Mouse (Mus musculus) hindbrain, embryonic 16.5 days (tissue): Measurements from ENCODE around the gene Rras. TPM values are rescaled to one million over a fixed set of nuclear protein-coding genes. Genes with fewer than 3 reads are reported as not detected.

Experiments used
- ATAC-seq: fragments of 200-750 bp; cut with Nextera tagmentation; 2 replicates; pipeline ENCODE4 v1.8.0; 2017; ENCODE audit warnings: moderate TSS enrichment, moderate library complexity
- H3K27ac ChIP-seq: fragments of 300-500 bp; sonication (generic); 2 replicates; pipeline ENCODE4 v1.5.1; 2014; ENCODE audit warnings: low read depth, mild to moderate bottlenecking, control low read depth, low read length, moderate library complexity
- H3K27me3 ChIP-seq: fragments of 300-500 bp; sonication (generic); replicated peaks from 2 replicates; pipeline ENCODE4 v1.6.1; 2014; ENCODE audit warnings: low read length; ENCODE audit not compliant: control insufficient read depth, insufficient read depth
- H3K36me3 ChIP-seq: fragments of 300-500 bp; sonication (generic); 2 replicates; pipeline ENCODE4 v1.6.1; 2014; ENCODE audit warnings: mild to moderate bottlenecking, low read length, moderate library complexity, mixed read lengths; ENCODE audit not compliant: control insufficient read depth, insufficient read depth
- H3K4me1 ChIP-seq: fragments of 300-500 bp; sonication (generic); 2 replicates; pipeline ENCODE4 v1.6.1; 2014; ENCODE audit warnings: low read depth, low read length; ENCODE audit not compliant: control insufficient read depth, insufficient read depth
- H3K4me2 ChIP-seq: fragments of 300-500 bp; sonication (generic); 2 replicates; pipeline ENCODE4 v1.6.1; 2014; ENCODE audit warnings: mild to moderate bottlenecking, low read length, control low read depth, moderate library complexity
- H3K4me3 ChIP-seq: fragments of 300-500 bp; sonication (generic); 2 replicates; pipeline ENCODE4 v1.5.1; 2014; ENCODE audit warnings: mild to moderate bottlenecking, low read length, control low read depth, moderate library complexity
- H3K9ac ChIP-seq: fragments of 300-500 bp; sonication (generic); 2 replicates; pipeline ENCODE4 v1.6.1; 2014; ENCODE audit warnings: low read depth, mild to moderate bottlenecking, control low read depth, low read length, moderate library complexity
- H3K9me3 ChIP-seq: fragments of 300-500 bp; sonication (generic); 2 replicates; pipeline ENCODE4 v1.6.1; 2014; ENCODE audit warnings: mild to moderate bottlenecking, low read length, moderate library complexity; ENCODE audit not compliant: control insufficient read depth
- WGBS: fragments of 180-500 bp; shearing (Covaris S2); extraction: QIAGEN DNeasy Blood & Tissue Kit; methylation state at CpG from one replicate; pipeline ENCODE4 v1.1.7; 2014; 5-methylcytosine and 5-hydroxymethylcytosine counted together
- polyA plus RNA-seq: library from polyadenylated mRNA; unstranded; fragments of >200 nt; fragmentation: Nextera tagmentation; extraction: Ambion mirVana; gene quantifications from 2 replicates; pipeline ENCODE4 v1.2.1, GENCODE M21; 2015

Rras gene
- polyA plus RNA-seq, result 13.1 and 16.7 TPM in 2 replicates

GRCm38 (mm10) chr7:45017242-45018061, at the start of gene Rras:
Gene Rras (plus strand): TSS chr7:45017961.
- WGBS, result 1% methylated on average over 29 of the region's 36 CpGs
- H3K4me2 ChIP-seq, result peak within 1 kb of the TSS; percentile 93
- peaks cover 20% of the 10 kb centered on the region for H3K4me1 ChIP-seq
- H3K36me3 ChIP-seq, result peaks cover 5% of the 10 kb centered on the region
- no peaks in the 10 kb centered on the region for H3K27me3 ChIP-seq
- peak within 1 kb of the TSS; percentile 60 for H3K4me3 ChIP-seq
- H3K9me3 ChIP-seq, result no peaks in the 10 kb centered on the region
- peak within 1 kb of the TSS; percentile 67 for H3K9ac ChIP-seq
- ATAC-seq, result peak; percentile 85
- H3K27ac ChIP-seq, result peak within 1 kb of the TSS; percentile 82

DNA sequence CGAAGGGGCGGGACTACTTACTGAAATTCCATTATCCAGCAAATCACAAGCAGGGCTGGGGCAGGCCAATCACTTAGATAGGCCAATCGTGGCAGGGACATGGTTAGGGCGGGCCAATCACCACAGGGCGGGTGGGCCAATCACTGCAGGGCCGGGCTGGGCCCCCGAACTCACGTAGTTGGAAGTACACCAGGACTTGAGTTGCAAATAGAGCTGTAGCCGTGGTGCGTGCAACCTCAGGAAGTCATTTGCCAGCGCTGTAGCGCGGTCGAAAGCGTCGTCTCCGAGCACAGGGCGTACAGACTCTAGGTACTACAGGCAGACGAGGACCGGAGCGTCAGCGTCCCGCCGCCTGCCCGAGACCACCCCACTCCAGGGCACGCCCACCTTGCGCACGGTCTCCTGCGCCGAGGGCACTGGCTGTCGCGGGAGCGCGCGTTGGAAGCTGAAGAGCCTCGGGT, 47.5 kb upstream of the Rras start:
- peaks cover 36% of the 10 kb centered on the region for H3K4me1 ChIP-seq
- peak overlapping the region; percentile 46 for H3K4me3 ChIP-seq
- peaks cover 14% of the 10 kb centered on the region for H3K36me3 ChIP-seq
- peak overlapping the region; percentile 67 for H3K27ac ChIP-seq
- H3K27me3 ChIP-seq, result no peaks in the 10 kb centered on the region
- H3K9me3 ChIP-seq, result no peaks in the 10 kb centered on the region
- peak overlapping the region; percentile 64 for H3K4me2 ChIP-seq
- ATAC-seq, result peak; percentile 96
- 0% methylated on average over 36 of the region's 36 CpGs for WGBS
- peak overlapping the region; percentile 46 for H3K9ac ChIP-seq

- ATAC-seq, result no peak
These were observed 46.6 kb upstream of the Rras start for GRCm38 (mm10) chr7:44971142-44971541.

GRCm38 (mm10) chr7:44973415-44974130, 44.2 kb upstream of the Rras start:
- Histone ChIP-seq H3K27ac (peak overlapping the region; percentile 95), H3K9ac (peak overlapping the region; percentile 77), H3K4me1 (peaks cover 36% of the 10 kb centered on the region), H3K27me3 (no peaks in the 10 kb centered on the region), H3K9me3 (no peaks in the 10 kb centered on the region), H3K4me2 (peak overlapping the region; percentile 96), H3K36me3 (peaks cover 19% of the 10 kb centered on the region), H3K4me3 (peak overlapping the region; percentile 58)
- ATAC-seq, result no peak
- 31% methylated on average over 14 of the region's 14 CpGs for WGBS

More at GRCm38 (mm10) chr7:44971142-44971541, 46.6 kb upstream of the Rras start:
- peak overlapping the region; percentile 67 for H3K27ac ChIP-seq
- no peaks in the 10 kb centered on the region for H3K9me3 ChIP-seq
- H3K9ac ChIP-seq, result peak overlapping the region; percentile 46
- H3K4me2 ChIP-seq, result peak overlapping the region; percentile 64
- 68% methylated on average over 7 of the region's 7 CpGs for WGBS
- H3K4me3 ChIP-seq, result peak overlapping the region; percentile 46
- H3K27me3 ChIP-seq, result no peaks in the 10 kb centered on the region
- H3K4me1 ChIP-seq, result peaks cover 36% of the 10 kb centered on the region
- H3K36me3 ChIP-seq, result peaks cover 6% of the 10 kb centered on the region

- Histone ChIP-seq H3K36me3 (peaks cover 27% of the 10 kb centered on the region), H3K9me3 (no peaks in the 10 kb centered on the region), H3K4me1 (peaks cover 36% of the 10 kb centered on the region), H3K4me2 (peak within 1 kb of the TSS; percentile 96), H3K9ac (peak within 1 kb of the TSS; percentile 77), H3K4me3 (peak within 1 kb of the TSS; percentile 58), H3K27ac (peak within 1 kb of the TSS; percentile 95), H3K27me3 (no peaks in the 10 kb centered on the region)
- peak; percentile 45 for ATAC-seq
- under 1% methylated on average over 22 of the region's 22 CpGs for WGBS
These were observed 43.2 kb upstream of the Rras start, which contains the start of gene Cpt1c for GRCm38 (mm10) chr7:44974383-44975116. Gene Cpt1c (minus strand): TSS chr7:44974851.

DNA sequence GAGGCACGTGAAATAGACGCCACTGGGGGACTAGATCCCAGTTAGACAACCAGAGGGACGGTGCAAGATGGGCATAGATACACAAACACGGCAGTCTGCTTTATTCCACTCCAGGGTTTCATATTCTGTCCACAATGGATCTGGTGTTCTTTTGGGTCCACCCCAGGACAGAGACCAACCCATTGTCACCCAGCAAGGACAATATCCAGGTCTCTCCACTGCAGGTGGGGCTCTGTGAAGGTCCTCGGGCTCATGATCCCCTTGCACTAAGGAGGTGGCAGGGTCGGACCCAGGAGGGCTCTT, 42.7 kb upstream of the Rras start:
- WGBS, result 17% methylated on average over 6 of the region's 6 CpGs
- ATAC-seq, result no peak
- H3K9me3 ChIP-seq, result no peaks in the 10 kb centered on the region
- H3K27ac ChIP-seq, result peak overlapping the region; percentile 95
- no peaks in the 10 kb centered on the region for H3K27me3 ChIP-seq
- H3K4me2 ChIP-seq, result peak overlapping the region; percentile 96
- H3K4me1 ChIP-seq, result peaks cover 34% of the 10 kb centered on the region
- H3K4me3 ChIP-seq, result peak overlapping the region; percentile 58; the same call in 1 of the 2 replicates
- H3K36me3 ChIP-seq, result peaks cover 30% of the 10 kb centered on the region
- H3K9ac ChIP-seq, result peak overlapping the region; percentile 2; the same call in 1 of the 2 replicates

DNA sequence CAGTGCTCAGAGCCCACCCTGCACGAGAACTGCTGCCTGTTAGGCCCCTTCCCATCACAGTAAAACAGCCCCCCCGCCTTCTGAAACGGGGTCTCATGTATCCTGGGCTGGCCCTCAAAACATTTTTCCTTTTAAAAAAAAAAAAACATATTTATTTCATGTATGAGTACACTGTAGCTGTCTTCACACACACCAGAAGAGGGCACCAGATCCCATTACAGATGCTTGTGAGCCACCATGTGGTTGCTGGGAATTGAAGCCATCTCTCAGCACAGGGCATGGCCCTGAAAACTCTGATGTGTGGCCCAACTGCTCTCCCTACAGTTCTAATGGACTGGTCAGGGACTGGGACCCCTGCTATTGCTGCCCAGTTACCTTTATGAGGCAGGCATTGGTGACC, 39.5 kb upstream of the Rras start:
- Histone ChIP-seq H3K9ac (no peak overlapping the region), H3K27me3 (no peaks in the 10 kb centered on the region), H3K9me3 (no peaks in the 10 kb centered on the region), H3K36me3 (peaks cover 49% of the 10 kb centered on the region), H3K4me3 (no peak overlapping the region), H3K27ac (no peak overlapping the region), H3K4me2 (no peak overlapping the region), H3K4me1 (peaks cover 10% of the 10 kb centered on the region)
- WGBS, result 100% methylated on average over 3 of the region's 3 CpGs
- no peak for ATAC-seq

DNA sequence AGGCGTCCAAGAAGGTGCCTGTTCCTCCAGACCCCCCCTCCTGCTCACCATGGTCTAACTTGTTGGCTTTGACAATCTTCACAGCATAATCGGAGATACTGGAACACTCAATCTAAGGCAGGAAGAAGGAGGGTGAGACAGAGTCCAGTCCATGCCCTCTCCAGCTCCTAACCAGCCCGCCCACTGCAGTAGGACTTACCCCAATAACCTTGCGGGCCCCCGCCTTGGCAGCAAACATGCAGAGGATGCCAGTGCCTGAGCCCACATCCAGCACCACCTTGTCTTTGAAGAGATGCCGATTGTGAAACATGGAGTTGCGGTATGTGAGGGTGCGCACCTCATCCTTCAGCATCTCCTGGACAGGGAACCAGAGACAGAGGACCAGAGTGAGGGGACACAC, 36.2 kb upstream of the Rras start:
- no peak overlapping the region for H3K9ac ChIP-seq
- WGBS, result 96% methylated on average over 8 of the region's 8 CpGs
- peaks cover 18% of the 10 kb centered on the region for H3K4me1 ChIP-seq
- no peak for ATAC-seq
- no peak overlapping the region for H3K4me3 ChIP-seq
- no peaks in the 10 kb centered on the region for H3K9me3 ChIP-seq
- H3K36me3 ChIP-seq, result peaks cover 46% of the 10 kb centered on the region
- no peaks in the 10 kb centered on the region for H3K27me3 ChIP-seq
- no peak overlapping the region for H3K27ac ChIP-seq
- no peak overlapping the region for H3K4me2 ChIP-seq
